Mouse (Mus musculus) heart, postnatal 0 days (tissue): ENCODE data around the gene Gm14419. TPM values are rescaled to one million over a fixed set of nuclear protein-coding genes. Genes with fewer than 3 reads are reported as not detected.
"Not testable (repeated sequence)": the region's sequence is repeated elsewhere in the genome, so short reads cannot be mapped to it uniquely, and the experiment has no call there.

Experiments used
- ATAC-seq: fragments of 200-750 bp; cut with Nextera tagmentation; 2 replicates; pipeline ENCODE4 v1.8.0; 2017; ENCODE audit warnings: low read depth, moderate number of reproducible peaks, moderate library complexity; ENCODE audit not compliant: insufficient read depth
- DNase-seq: peaks from one replicate; pipeline ENCODE4 v3.0.0-alpha.2; 2016; ENCODE audit warnings: low spot score
- H3K27ac ChIP-seq: fragments of 300-500 bp; sonication (generic); 2 replicates; pipeline ENCODE4 v1.5.1; 2014; ENCODE audit warnings: low read depth, mild to moderate bottlenecking
- H3K27me3 ChIP-seq: fragments of 300-500 bp; sonication (generic); 2 replicates; pipeline ENCODE4 v1.6.1; 2014; ENCODE audit warnings: low read length, mixed read lengths; ENCODE audit not compliant: control insufficient read depth, insufficient read depth
- H3K36me3 ChIP-seq: fragments of 300-500 bp; sonication (generic); replicated peaks from 2 replicates; pipeline ENCODE4 v1.6.1; 2014; ENCODE audit warnings: low read length, mixed read lengths; ENCODE audit not compliant: control insufficient read depth, insufficient read depth
- H3K4me1 ChIP-seq: fragments of 300-500 bp; sonication (generic); 2 replicates; pipeline ENCODE4 v1.6.1; 2014; ENCODE audit warnings: antibody characterized with exemption; ENCODE audit not compliant: control insufficient read depth, insufficient read depth
- H3K4me2 ChIP-seq: fragments of 300-500 bp; sonication (generic); 2 replicates; pipeline ENCODE4 v1.6.1; 2014; ENCODE audit warnings: low read depth, mild to moderate bottlenecking, low read length, moderate library complexity
- H3K4me3 ChIP-seq: fragments of 300-500 bp; sonication (generic); 2 replicates; pipeline ENCODE4 v1.5.1; 2014; ENCODE audit warnings: low read depth, low read length
- H3K9ac ChIP-seq: fragments of 300-500 bp; sonication (generic); replicated peaks from 2 replicates; pipeline ENCODE4 v1.6.1; 2014; ENCODE audit warnings: low read depth, low read length, mixed read lengths
- H3K9me3 ChIP-seq: fragments of 300-500 bp; sonication (generic); replicated peaks from 2 replicates; pipeline ENCODE4 v1.6.1; 2016; ENCODE audit warnings: low read length; ENCODE audit not compliant: control insufficient read depth
- WGBS: fragments of 180-500 bp; shearing (Covaris S2); extraction: QIAGEN DNeasy Blood & Tissue Kit; methylation state at CpG from one replicate; pipeline ENCODE4 v1.1.7; 2014; 5-methylcytosine and 5-hydroxymethylcytosine counted together
- polyA plus RNA-seq: library from polyadenylated mRNA; unstranded; fragments of >200 nt; fragmentation: Nextera tagmentation; extraction: Ambion mirVana; gene quantifications from 2 replicates; pipeline ENCODE4 v1.2.1, GENCODE M21; 2015
- total RNA-seq: library from RNA; depleted of rRNA; stranded (reverse); fragments of >200 nt; gene quantifications from 2 replicates; pipeline ENCODE4 v1.2.3, GENCODE M21; 2014; ENCODE audit warnings: low replicate concordance; rRNA removed

Gm14419 gene
- total RNA-seq (0.62 and 4.4 TPM in 2 replicates), polyA plus RNA-seq (6.6 and 9.6 TPM in 2 replicates)

GRCm38 (mm10) chr2:177000656-177001055 is at the start of gene Gm14419:
Gene Gm14419 (plus strand): TSS chr2:177000956.
- H3K27me3 ChIP-seq, DNase-seq, H3K36me3 ChIP-seq, H3K4me1 ChIP-seq, H3K9me3 ChIP-seq, H3K4me2 ChIP-seq, ATAC-seq, H3K9ac ChIP-seq, H3K4me3 ChIP-seq, H3K27ac ChIP-seq: not testable (repeated sequence)
- WGBS, result no CpG with 5 or more reads among the region's 6 CpGs

Other genes with a start within 250 kb of the Gm14419 start
- 7.0 and 10.2 TPM in 2 replicates for gene Gm14295, start 202.3 kb upstream of the Gm14419 start, total RNA-seq
- 13.5 and 18.4 TPM in 2 replicates for gene Gm14295, start 202.3 kb upstream of the Gm14419 start, polyA plus RNA-seq
- not detected in 2 replicates for gene Gm14408, start 169.8 kb upstream of the Gm14419 start, total RNA-seq
- gene Gm14408, start 169.8 kb upstream of the Gm14419 start, polyA plus RNA-seq, result not detected in 2 replicates
- gene Gm14296, start 73.1 kb upstream of the Gm14419 start, total RNA-seq, result 4.1 and 7.3 TPM in 2 replicates
- 3.4 and 5.7 TPM in 2 replicates for gene Gm14296, start 73.1 kb upstream of the Gm14419 start, polyA plus RNA-seq
- not detected in 2 replicates for gene Gm14401, start 73.4 kb downstream of the Gm14419 start, total RNA-seq
- 0.15 TPM in 1 of 2 replicates, not detected in the other for gene Gm14401, start 73.4 kb downstream of the Gm14419 start, polyA plus RNA-seq
- 23.5 and 26.4 TPM in 2 replicates for gene Gm14410, start 205.5 kb downstream of the Gm14419 start, total RNA-seq
- gene Gm14410, start 205.5 kb downstream of the Gm14419 start, polyA plus RNA-seq, result 12.3 and 14.9 TPM in 2 replicates